Mouse (Mus musculus) small intestine, adult 2 months (tissue): ENCODE results near the gene Cpm.

Experiments
- CTCF ChIP-seq: fragments of 200-500 bp; IDR thresholded peaks from 2 replicates; pipeline ENCODE4 v1.5.1; 2012; ENCODE audit warnings: low read depth, mild to moderate bottlenecking, control low read depth, inconsistent platforms, low read length, moderate library complexity, mixed read lengths; ENCODE audit not compliant: insufficient replicate concordance, insufficient read length; ENCODE audit errors: extremely low read depth
- POLR2A ChIP-seq: fragments of 200-500 bp; IDR thresholded peaks from 2 replicates; pipeline ENCODE4 v1.6.1; 2012; ENCODE audit warnings: low read depth, mild to moderate bottlenecking, control low read depth, inconsistent platforms, low read length, moderate library complexity

- TF ChIP-seq POLR2A (no peak), CTCF (no peak)
Measured at GRCm38 (mm10) chr10:117641400-117642200, 12.3 kb downstream of the Cpm start.
